Mouse (Mus musculus): ENCODE results near the gene Pex16. TPM values are rescaled to one million over a fixed set of nuclear protein-coding genes. Genes with fewer than 3 reads are reported as not detected.

Gene Pex16
- polyA plus RNA-seq, 1 experiment: 36.9 TPM

GRCm38 (mm10) chr2:92381161-92381560 lies 6.7 kb downstream of the Pex16 start:
- H3K4me3 ChIP-seq (ENCODE audit: extremely low read depth, insufficient read depth, insufficient read length): no peak overlapping the region
- H3K27ac ChIP-seq (ENCODE audit: insufficient read depth, low read length): no peak overlapping the region
- peaks cover 29% of the 10 kb centered on the region for H3K36me3 ChIP-seq (ENCODE audit: control insufficient read depth, insufficient read depth, low read length)
- H3K27me3 ChIP-seq (ENCODE audit: control insufficient read depth, insufficient read depth, low read length): no peaks in the 10 kb centered on the region
- WGBS: 93% methylated on average over 5 of the region's 5 CpGs
- TF ChIP-seq CTCF (IDR thresholded peaks at IDR 0.05; ENCODE audit: extremely low read depth, insufficient read depth, insufficient read length, insufficient replicate concordance) (no peak), POLR2A (IDR thresholded peaks at IDR 0.05; ENCODE audit: low read depth, low read length) (no peak)
- peaks cover 3% of the 10 kb centered on the region; the same call in 1 of the 2 replicates for H3K4me1 ChIP-seq (ENCODE audit: control insufficient read depth, insufficient read depth, insufficient read length)
- DNase-seq (ENCODE audit: low read depth in 1 of 2, low spot score in 2 of 2): no peak

- no peak for TF ChIP-seq POLR2A (IDR thresholded peaks at IDR 0.05; ENCODE audit: low read depth, low read length)
- no peak for TF ChIP-seq CTCF (IDR thresholded peaks at IDR 0.05; ENCODE audit: extremely low read depth, insufficient read depth, insufficient read length, insufficient replicate concordance)
- 87% methylated on average over 5 of the region's 5 CpGs for WGBS
- Histone ChIP-seq H3K4me3 (ENCODE audit: extremely low read depth, insufficient read depth, insufficient read length) (no peak within 1 kb of the TSS), H3K36me3 (ENCODE audit: control insufficient read depth, insufficient read depth, low read length) (peaks cover 29% of the 10 kb centered on the region), H3K4me1 (ENCODE audit: control insufficient read depth, insufficient read depth, insufficient read length) (no peaks in the 10 kb centered on the region), H3K27ac (ENCODE audit: insufficient read depth, low read length) (no peak within 1 kb of the TSS), H3K27me3 (ENCODE audit: control insufficient read depth, insufficient read depth, low read length) (no peaks in the 10 kb centered on the region)
- no peak for DNase-seq (ENCODE audit: low read depth in 1 of 2, low spot score in 2 of 2)
Observed at GRCm38 (mm10) chr2:92381901-92382588, 7.6 kb downstream of the Pex16 start, which contains the start of gene 1700029I15Rik. Gene 1700029I15Rik (plus strand): TSS chr2:92382538.

- Histone ChIP-seq H3K4me1 (ENCODE audit: control insufficient read depth, insufficient read depth, insufficient read length) (no peaks in the 10 kb centered on the region), H3K4me3 (ENCODE audit: extremely low read depth, insufficient read depth, insufficient read length) (no peak overlapping the region), H3K36me3 (ENCODE audit: control insufficient read depth, insufficient read depth, low read length) (peaks cover 29% of the 10 kb centered on the region), H3K27me3 (ENCODE audit: control insufficient read depth, insufficient read depth, low read length) (no peaks in the 10 kb centered on the region), H3K27ac (ENCODE audit: insufficient read depth, low read length) (no peak overlapping the region)
- no peak for TF ChIP-seq POLR2A (IDR thresholded peaks at IDR 0.05; ENCODE audit: low read depth, low read length)
- no peak for TF ChIP-seq CTCF (IDR thresholded peaks at IDR 0.05; ENCODE audit: extremely low read depth, insufficient read depth, insufficient read length, insufficient replicate concordance)
- no peak for DNase-seq (ENCODE audit: low read depth in 1 of 2, low spot score in 2 of 2)
- 87% methylated on average over 4 of the region's 4 CpGs for WGBS
Observed at GRCm38 (mm10) chr2:92382759-92383158, 8.3 kb downstream of the Pex16 start.

GRCm38 (mm10) chr2:92384101-92384500 lies 9.6 kb downstream of the Pex16 start:
- no peak for DNase-seq (ENCODE audit: low read depth in 1 of 2, low spot score in 2 of 2)
- Histone ChIP-seq H3K4me3 (ENCODE audit: extremely low read depth, insufficient read depth, insufficient read length) (no peak overlapping the region), H3K27me3 (ENCODE audit: control insufficient read depth, insufficient read depth, low read length) (peaks cover 6% of the 10 kb centered on the region), H3K27ac (ENCODE audit: insufficient read depth, low read length) (no peak overlapping the region), H3K36me3 (ENCODE audit: control insufficient read depth, insufficient read depth, low read length) (peaks cover 21% of the 10 kb centered on the region), H3K4me1 (ENCODE audit: control insufficient read depth, insufficient read depth, insufficient read length) (peaks cover 3% of the 10 kb centered on the region)
- 36% methylated on average over 4 of the region's 4 CpGs for WGBS
- TF ChIP-seq CTCF (IDR thresholded peaks at IDR 0.05; ENCODE audit: extremely low read depth, insufficient read depth, insufficient read length, insufficient replicate concordance): no peak
- TF ChIP-seq POLR2A (IDR thresholded peaks at IDR 0.05; ENCODE audit: low read depth, low read length): no peak

GRCm38 (mm10) chr2:92385113-92386051 lies 10.9 kb downstream of the Pex16 start:
- TF ChIP-seq CTCF (IDR thresholded peaks at IDR 0.05; ENCODE audit: extremely low read depth, insufficient read depth, insufficient read length, insufficient replicate concordance) (no peak), POLR2A (IDR thresholded peaks at IDR 0.05; ENCODE audit: low read depth, low read length) (no peak)
- Histone ChIP-seq H3K36me3 (ENCODE audit: control insufficient read depth, insufficient read depth, low read length) (peaks cover 10% of the 10 kb centered on the region), H3K4me1 (ENCODE audit: control insufficient read depth, insufficient read depth, insufficient read length) (peaks cover 8% of the 10 kb centered on the region), H3K27ac (ENCODE audit: insufficient read depth, low read length) (no peak overlapping the region), H3K27me3 (ENCODE audit: control insufficient read depth, insufficient read depth, low read length) (peaks cover 10% of the 10 kb centered on the region), H3K4me3 (ENCODE audit: extremely low read depth, insufficient read depth, insufficient read length) (no peak overlapping the region)
- no peak for DNase-seq (ENCODE audit: low read depth in 1 of 2, low spot score in 2 of 2)
- 83% methylated on average over 22 of the region's 22 CpGs for WGBS

GRCm38 (mm10) chr2:92386821-92387570 lies 12.5 kb downstream of the Pex16 start:
- no peak for TF ChIP-seq POLR2A (IDR thresholded peaks at IDR 0.05; ENCODE audit: low read depth, low read length)
- TF ChIP-seq CTCF (IDR thresholded peaks at IDR 0.05; ENCODE audit: extremely low read depth, insufficient read depth, insufficient read length, insufficient replicate concordance): no peak
- H3K27me3 ChIP-seq (ENCODE audit: control insufficient read depth, insufficient read depth, low read length): peaks cover 12% of the 10 kb centered on the region
- no peak overlapping the region for H3K4me3 ChIP-seq (ENCODE audit: extremely low read depth, insufficient read depth, insufficient read length)
- WGBS: 90% methylated on average over 30 of the region's 30 CpGs
- H3K27ac ChIP-seq (ENCODE audit: insufficient read depth, low read length): no peak overlapping the region
- H3K4me1 ChIP-seq (ENCODE audit: control insufficient read depth, insufficient read depth, insufficient read length): peaks cover 8% of the 10 kb centered on the region
- DNase-seq (ENCODE audit: low read depth in 1 of 2, low spot score in 2 of 2): no peak
- H3K36me3 ChIP-seq (ENCODE audit: control insufficient read depth, insufficient read depth, low read length): peaks cover 1% of the 10 kb centered on the region; the same call in 1 of the 2 replicates

All from spleen, adult 2 months (tissue).